Mouse (Mus musculus): ENCODE data around the gene Stat6. TPM values are rescaled to one million over a fixed set of nuclear protein-coding genes. Genes with fewer than 3 reads are reported as not detected.

Stat6 gene
- polyA plus RNA-seq, 1 experiment from 2014 or later = 27.0 TPM

DNA sequence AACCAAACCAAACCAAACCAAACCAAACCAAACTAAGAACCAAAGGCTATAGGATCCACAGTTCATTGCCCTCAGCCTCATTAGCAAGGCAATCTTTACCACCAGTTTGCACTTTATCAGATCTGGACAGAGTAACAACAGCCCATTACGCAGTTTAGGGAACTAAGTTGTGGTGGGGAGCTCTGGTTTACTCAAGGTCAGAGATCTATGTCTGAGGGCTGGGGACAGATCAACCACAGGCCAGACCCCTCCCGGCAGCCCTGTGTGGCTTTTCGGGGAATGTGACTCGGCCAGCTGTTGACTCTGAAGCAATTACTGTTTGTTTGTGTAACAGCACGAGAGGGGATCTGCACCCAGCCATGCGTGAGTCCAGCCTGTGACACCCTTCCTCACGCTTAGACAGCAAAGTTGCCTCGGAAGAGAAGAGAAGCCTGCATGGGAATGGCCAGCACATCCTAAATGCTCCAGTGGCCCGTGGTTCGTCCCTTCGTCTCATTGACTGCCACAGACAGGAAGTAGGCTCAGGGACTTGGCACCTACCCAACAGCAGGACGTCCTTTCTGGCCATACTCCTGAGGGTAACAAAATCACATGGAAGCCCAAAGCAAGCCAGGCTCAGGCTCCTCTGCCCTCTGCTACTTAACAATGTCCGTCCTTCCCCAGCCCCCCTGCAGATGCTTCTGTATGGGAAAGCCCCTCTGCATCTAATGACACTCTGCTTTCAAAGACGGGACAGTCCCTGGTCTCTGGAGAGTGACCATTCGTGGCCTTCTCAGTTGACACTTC is 38.1 kb upstream of the Stat6 start:
- H3K4me1 ChIP-seq (replicated peaks; ENCODE audit: insufficient read depth, low read length) = peaks cover 42% of the 10 kb centered on the region
- H3K4me2 ChIP-seq (ENCODE audit: low read length) = peak overlapping the region; percentile 25
- H3K36me3 ChIP-seq (ENCODE audit: insufficient read depth, low read length) = 0 out of 2 replicates have a peak, but pooled peaks cover 8% of the 10 kb centered on the region
- DNase-seq (ENCODE audit: low spot score) = peak; percentile 85
- H3K4me3 ChIP-seq (replicated peaks; ENCODE audit: low read depth, low read length) = no peak overlapping the region
- H3K9me3 ChIP-seq (replicated peaks; ENCODE audit: low read length) = no peaks in the 10 kb centered on the region
- TF ChIP-seq CTCF (IDR thresholded peaks at IDR 0.05; ENCODE audit: low read depth) = no peak
- no peak overlapping the region for H3K9ac ChIP-seq (ENCODE audit: low read depth, low read length)
- peak; percentile 50 for ATAC-seq (replicated peaks; ENCODE audit: low FRiP score, low read depth)
- no peaks in the 10 kb centered on the region for H3K27me3 ChIP-seq (ENCODE audit: insufficient read depth, low read length)
- peak overlapping the region; percentile 71 for H3K27ac ChIP-seq
- WGBS = 6% methylated on average over 15 of the region's 15 CpGs

DNA sequence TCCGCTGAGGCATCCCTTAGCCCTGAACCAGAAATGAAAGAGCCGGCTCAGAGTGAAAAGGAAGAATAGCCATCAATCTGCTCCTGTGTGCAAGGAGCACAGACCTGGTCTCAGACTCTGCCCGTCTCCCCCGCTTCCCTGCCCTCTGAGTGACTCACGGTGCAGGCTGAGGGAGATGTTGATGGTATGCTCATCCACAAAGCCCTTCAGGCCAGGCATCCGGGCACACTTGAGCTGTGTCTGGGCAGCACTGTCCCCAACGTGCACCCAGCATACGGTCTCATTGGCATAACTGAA is 37.6 kb upstream of the Stat6 start:
- Histone ChIP-seq H3K36me3 (ENCODE audit: insufficient read depth, low read length) (0 out of 2 replicates have a peak, but pooled peaks cover 8% of the 10 kb centered on the region), H3K4me3 (replicated peaks; ENCODE audit: low read depth, low read length) (no peak overlapping the region), H3K27me3 (ENCODE audit: insufficient read depth, low read length) (no peaks in the 10 kb centered on the region), H3K4me2 (ENCODE audit: low read length) (no peak overlapping the region), H3K9me3 (replicated peaks; ENCODE audit: low read length) (no peaks in the 10 kb centered on the region), H3K9ac (ENCODE audit: low read depth, low read length) (no peak overlapping the region), H3K27ac (peak overlapping the region; percentile 71), H3K4me1 (replicated peaks; ENCODE audit: insufficient read depth, low read length) (peaks cover 39% of the 10 kb centered on the region)
- TF ChIP-seq CTCF (IDR thresholded peaks at IDR 0.05; ENCODE audit: low read depth) = no peak
- ATAC-seq (replicated peaks; ENCODE audit: low FRiP score, low read depth) = no peak; the same call in none of the 2 replicates
- WGBS = 38% methylated on average over 8 of the region's 8 CpGs
- DNase-seq (ENCODE audit: low spot score) = peak; percentile 59

DNA sequence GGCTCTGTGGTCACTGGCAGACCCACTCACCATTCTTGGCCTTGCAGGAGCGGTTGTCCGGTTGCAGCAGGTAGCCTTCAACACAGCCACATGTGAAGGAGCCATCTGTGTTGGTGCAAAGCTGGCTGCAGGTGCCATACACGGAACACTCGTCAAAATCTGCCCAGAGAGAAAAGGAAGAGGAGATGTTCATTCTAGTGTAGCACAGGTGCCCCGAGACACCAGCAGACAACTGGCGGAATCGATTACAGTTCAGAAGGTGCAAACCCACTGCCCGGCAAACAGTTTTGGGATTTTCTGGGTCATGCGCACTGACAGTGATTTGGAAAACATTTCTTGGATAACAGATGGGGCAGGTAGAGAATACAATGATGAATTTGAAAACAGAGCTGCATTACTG is 37.0 kb upstream of the Stat6 start:
- Histone ChIP-seq H3K4me2 (ENCODE audit: low read length) (no peak overlapping the region), H3K36me3 (ENCODE audit: insufficient read depth, low read length) (0 out of 2 replicates have a peak, but pooled peaks cover 8% of the 10 kb centered on the region), H3K4me3 (replicated peaks; ENCODE audit: low read depth, low read length) (no peak overlapping the region), H3K27me3 (ENCODE audit: insufficient read depth, low read length) (no peaks in the 10 kb centered on the region), H3K9ac (ENCODE audit: low read depth, low read length) (no peak overlapping the region), H3K9me3 (replicated peaks; ENCODE audit: low read length) (no peaks in the 10 kb centered on the region), H3K4me1 (replicated peaks; ENCODE audit: insufficient read depth, low read length) (peaks cover 35% of the 10 kb centered on the region), H3K27ac (0 out of 2 replicates have a peak overlapping the region, but pooled peaks have one; percentile 71)
- 85% methylated on average over 9 of the region's 9 CpGs for WGBS
- no peak for DNase-seq (ENCODE audit: low spot score)
- no peak for TF ChIP-seq CTCF (IDR thresholded peaks at IDR 0.05; ENCODE audit: low read depth)
- ATAC-seq (replicated peaks; ENCODE audit: low FRiP score, low read depth) = no peak

DNA sequence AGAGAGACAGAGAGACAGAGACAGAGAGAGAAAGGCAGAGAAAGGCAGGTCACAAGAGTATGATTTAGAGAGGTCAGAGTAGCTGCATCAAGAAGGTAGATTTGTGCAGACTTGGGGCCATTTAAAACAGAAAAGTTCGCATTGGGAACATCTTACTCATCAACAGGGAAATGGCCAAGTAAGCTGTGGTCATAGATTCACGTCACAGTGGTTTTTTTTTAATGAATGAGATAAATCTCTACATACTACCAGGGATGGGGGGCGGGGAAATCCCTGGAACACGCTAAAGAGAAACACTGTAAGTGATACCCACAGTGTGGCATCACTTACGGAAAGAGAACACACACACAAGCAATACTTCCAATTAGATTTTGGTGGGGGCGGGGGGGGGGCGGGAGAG is 35.7 kb upstream of the Stat6 start:
- H3K36me3 ChIP-seq (ENCODE audit: insufficient read depth, low read length) = peaks cover 15% of the 10 kb centered on the region; the same call in 1 of the 2 replicates
- peaks cover 28% of the 10 kb centered on the region for H3K4me1 ChIP-seq (replicated peaks; ENCODE audit: insufficient read depth, low read length)
- no peaks in the 10 kb centered on the region for H3K27me3 ChIP-seq (ENCODE audit: insufficient read depth, low read length)
- no peak overlapping the region for H3K4me3 ChIP-seq (replicated peaks; ENCODE audit: low read depth, low read length)
- TF ChIP-seq CTCF (IDR thresholded peaks at IDR 0.05; ENCODE audit: low read depth) = no peak
- H3K9me3 ChIP-seq (replicated peaks; ENCODE audit: low read length) = no peaks in the 10 kb centered on the region
- ATAC-seq (replicated peaks; ENCODE audit: low FRiP score, low read depth) = no peak
- 82% methylated on average over 7 of the region's 7 CpGs for WGBS
- no peak for DNase-seq (ENCODE audit: low spot score)
- no peak overlapping the region for H3K4me2 ChIP-seq (ENCODE audit: low read length)
- no peak overlapping the region for H3K9ac ChIP-seq (ENCODE audit: low read depth, low read length)
- no peak overlapping the region for H3K27ac ChIP-seq

DNA sequence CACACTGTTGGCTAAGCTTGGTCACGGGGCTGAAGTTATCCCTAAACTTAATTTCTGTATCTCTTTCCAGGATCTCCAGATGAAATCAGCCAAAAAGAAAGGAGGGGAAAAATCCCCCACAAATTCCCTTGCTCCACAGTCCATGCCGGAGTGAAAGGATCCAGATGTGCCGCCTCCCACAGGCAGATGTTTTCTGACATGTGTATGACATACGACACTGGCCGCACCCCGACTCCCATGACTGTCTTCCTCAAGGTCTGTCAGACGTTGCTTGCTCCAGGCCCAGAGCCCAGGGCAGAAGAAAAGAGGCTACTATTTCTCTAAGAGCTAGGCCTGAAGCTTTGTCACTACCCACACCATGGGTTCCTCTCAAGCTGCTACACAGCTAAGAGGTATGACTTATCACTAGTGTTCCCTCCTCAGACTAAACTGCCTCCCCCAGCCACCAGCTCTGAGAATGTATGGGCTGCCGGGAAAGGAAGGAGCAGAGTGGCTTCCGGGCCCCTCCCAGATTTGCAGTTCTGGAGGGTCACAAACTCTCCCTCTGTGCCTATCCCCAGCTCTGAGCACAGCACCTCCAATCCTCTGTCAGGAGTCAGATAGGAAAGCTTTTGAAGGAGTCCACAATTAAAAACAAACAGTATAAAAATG is 33.2 kb upstream of the Stat6 start:
- Histone ChIP-seq H3K9me3 (replicated peaks; ENCODE audit: low read length) (no peaks in the 10 kb centered on the region), H3K27ac (peak overlapping the region; percentile 52), H3K9ac (ENCODE audit: low read depth, low read length) (no peak overlapping the region), H3K4me3 (replicated peaks; ENCODE audit: low read depth, low read length) (no peak overlapping the region), H3K36me3 (ENCODE audit: insufficient read depth, low read length) (peaks cover 20% of the 10 kb centered on the region; the same call in 1 of the 2 replicates), H3K27me3 (ENCODE audit: insufficient read depth, low read length) (no peaks in the 10 kb centered on the region), H3K4me2 (ENCODE audit: low read length) (no peak overlapping the region), H3K4me1 (replicated peaks; ENCODE audit: insufficient read depth, low read length) (peaks cover 16% of the 10 kb centered on the region)
- TF ChIP-seq CTCF (IDR thresholded peaks at IDR 0.05; ENCODE audit: low read depth) = no peak
- 24% methylated on average over 9 of the region's 9 CpGs for WGBS
- DNase-seq (ENCODE audit: low spot score) = peak; percentile 79
- no peak for ATAC-seq (replicated peaks; ENCODE audit: low FRiP score, low read depth)

DNA sequence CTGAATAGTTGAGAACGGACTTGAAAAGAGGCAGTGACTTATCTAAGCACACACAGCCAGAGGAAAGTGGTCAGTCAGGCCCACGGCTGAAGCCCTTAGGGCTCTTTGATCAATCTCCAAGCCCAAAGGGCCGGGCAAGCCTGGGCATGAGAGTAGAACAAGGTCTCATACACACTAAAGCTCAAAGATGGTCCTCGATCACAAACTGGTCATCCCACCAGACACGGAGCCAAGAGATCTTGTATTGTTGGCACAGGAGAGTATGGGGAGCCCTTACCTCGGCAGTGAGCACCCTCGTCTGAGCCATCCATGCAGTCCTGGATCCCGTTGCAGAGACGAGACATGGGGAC is 32.7 kb upstream of the Stat6 start:
- H3K4me1 ChIP-seq (replicated peaks; ENCODE audit: insufficient read depth, low read length) = peaks cover 14% of the 10 kb centered on the region
- DNase-seq (ENCODE audit: low spot score) (no peak), ATAC-seq (replicated peaks; ENCODE audit: low FRiP score, low read depth) (no peak)
- H3K36me3 ChIP-seq (ENCODE audit: insufficient read depth, low read length) = peaks cover 18% of the 10 kb centered on the region; the same call in 1 of the 2 replicates
- no peak for TF ChIP-seq CTCF (IDR thresholded peaks at IDR 0.05; ENCODE audit: low read depth)
- WGBS = 86% methylated on average over 9 of the region's 9 CpGs
- peak overlapping the region; percentile 52 for H3K27ac ChIP-seq
- no peak overlapping the region for H3K4me2 ChIP-seq (ENCODE audit: low read length)
- no peaks in the 10 kb centered on the region for H3K9me3 ChIP-seq (replicated peaks; ENCODE audit: low read length)
- H3K27me3 ChIP-seq (ENCODE audit: insufficient read depth, low read length) = no peaks in the 10 kb centered on the region
- H3K9ac ChIP-seq (ENCODE audit: low read depth, low read length) = no peak overlapping the region
- no peak overlapping the region for H3K4me3 ChIP-seq (replicated peaks; ENCODE audit: low read depth, low read length)

All from kidney, postnatal 0 days (tissue).